Mouse (Mus musculus) embryonic facial prominence, embryonic 12.5 days (tissue): ENCODE measurements around the gene Vmn1r137. TPM values are rescaled to one million over a fixed set of nuclear protein-coding genes. Genes with fewer than 3 reads are reported as not detected.
"Not testable (repeated sequence)": the region's sequence is repeated elsewhere in the genome, so short reads cannot be mapped to it uniquely, and the experiment has no call there.

Source experiments
- ATAC-seq: fragments of 200-750 bp; cut with Nextera tagmentation; 2 replicates; pipeline ENCODE4 v1.8.0; 2017; ENCODE audit not compliant: insufficient number of reproducible peaks, insufficient read depth, low FRiP score, low TSS enrichment
- H3K27ac ChIP-seq: fragments of 300-500 bp; sonication (generic); 2 replicates; pipeline ENCODE4 v1.5.1; 2016; ENCODE audit warnings: mild to moderate bottlenecking
- H3K27me3 ChIP-seq: fragments of 300-500 bp; sonication (generic); 2 replicates; pipeline ENCODE4 v1.6.1; 2016; ENCODE audit warnings: mild to moderate bottlenecking, moderate library complexity
- H3K36me3 ChIP-seq: fragments of 300-500 bp; sonication (generic); 2 replicates; pipeline ENCODE4 v1.6.1; 2016; ENCODE audit warnings: mild to moderate bottlenecking
- H3K4me1 ChIP-seq: fragments of 300-500 bp; sonication (generic); 2 replicates; pipeline ENCODE4 v1.6.1; 2016
- H3K4me2 ChIP-seq: fragments of 300-500 bp; sonication (generic); replicated peaks from 2 replicates; pipeline ENCODE4 v1.6.1; 2016; ENCODE audit warnings: mild to moderate bottlenecking, moderate library complexity
- H3K4me3 ChIP-seq: fragments of 300-500 bp; sonication (generic); 2 replicates; pipeline ENCODE4 v1.5.1; 2016; ENCODE audit warnings: mild to moderate bottlenecking
- H3K9ac ChIP-seq: fragments of 300-500 bp; sonication (generic); 2 replicates; pipeline ENCODE4 v1.6.1; 2016; ENCODE audit warnings: mild to moderate bottlenecking, moderate library complexity
- H3K9me3 ChIP-seq: fragments of 300-500 bp; sonication (generic); 2 replicates; pipeline ENCODE4 v1.6.1; 2016; ENCODE audit warnings: mild to moderate bottlenecking, moderate library complexity
- WGBS: fragments of 180-500 bp; shearing (Covaris S2); methylation state at CpG from one replicate; pipeline ENCODE4 v1.1.7; 2016; 5-methylcytosine and 5-hydroxymethylcytosine counted together
- polyA plus RNA-seq: library from polyadenylated mRNA; unstranded; fragments of >200 nt; fragmentation: Nextera tagmentation; extraction: Ambion mirVana; gene quantifications from 2 replicates; pipeline ENCODE4 v1.2.1, GENCODE M21; 2016

Vmn1r137 gene
- not detected in 2 replicates for polyA plus RNA-seq

DNA sequence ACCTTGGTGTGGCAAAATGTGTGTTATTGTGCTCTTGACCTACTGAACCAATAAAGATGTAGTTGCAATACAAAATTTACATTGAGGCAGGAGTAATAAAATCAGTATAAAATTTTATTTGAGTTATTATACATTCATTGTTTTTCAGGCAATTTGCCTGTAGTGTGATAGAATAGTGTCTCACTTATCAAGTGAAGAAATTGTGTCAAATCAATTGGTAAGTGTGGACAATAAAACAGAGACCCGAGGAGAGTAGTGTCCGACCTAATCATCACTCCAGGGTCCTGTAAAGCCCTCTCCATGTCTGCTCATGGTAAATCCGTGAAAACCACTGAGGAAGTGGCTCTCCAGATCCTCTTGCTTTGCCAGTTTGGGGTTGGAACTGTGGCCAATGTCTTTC is at the start of gene Vmn1r137:
Gene Vmn1r137, plus strand, starts transcription at position 301 of the 400 bp plus-strand sequence.
- H3K9ac ChIP-seq, ATAC-seq, H3K4me3 ChIP-seq, H3K27ac ChIP-seq, H3K27me3 ChIP-seq, H3K4me2 ChIP-seq, H3K36me3 ChIP-seq, H3K4me1 ChIP-seq, H3K9me3 ChIP-seq: not testable (repeated sequence)
- no CpG with 5 or more reads among the region's 3 CpGs for WGBS

DNA sequence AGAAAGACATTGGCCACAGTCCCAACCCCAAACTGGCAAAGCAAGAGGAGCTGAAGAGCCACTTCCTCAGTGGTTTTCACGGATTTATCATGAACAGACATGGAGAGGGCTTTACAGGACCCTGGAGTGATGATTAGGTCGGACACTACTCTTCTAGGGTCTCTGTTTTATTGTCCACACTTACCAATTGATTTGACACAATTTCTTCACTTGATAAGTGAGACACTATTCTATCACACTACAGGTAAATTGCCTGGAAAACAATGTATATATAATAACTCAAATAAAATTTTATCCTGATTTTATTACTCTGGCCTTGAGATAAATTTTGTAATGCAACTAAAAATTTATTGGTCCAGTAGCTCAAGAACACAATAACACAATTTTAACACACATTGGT is 34.4 kb downstream of the Vmn1r137 start, which contains the start of gene Vmn1r138:
Gene Vmn1r138, minus strand, starts transcription at position 101 of the 400 bp plus-strand sequence.
- not testable (repeated sequence) for ATAC-seq
- WGBS, result no CpG with 5 or more reads among the region's 2 CpGs

More for the DNA sequence above, 34.4 kb downstream of the Vmn1r137 start, which contains the start of gene Vmn1r138:
- H3K4me1 ChIP-seq, H3K9me3 ChIP-seq, H3K27ac ChIP-seq, H3K4me3 ChIP-seq, H3K36me3 ChIP-seq, H3K4me2 ChIP-seq, H3K9ac ChIP-seq, H3K27me3 ChIP-seq: not testable (repeated sequence)

Other genes starting within 250 kb of the Vmn1r137 start
- not detected in 2 replicates for gene Gm4175, start 233.1 kb upstream of the Vmn1r137 start, polyA plus RNA-seq
- gene Gm4177, start 197.9 kb upstream of the Vmn1r137 start, polyA plus RNA-seq, result not detected in 2 replicates
- gene Vmn1r135, start 162.2 kb upstream of the Vmn1r137 start, polyA plus RNA-seq, result not detected in 2 replicates
- gene Gm5725, start 150.3 kb upstream of the Vmn1r137 start, polyA plus RNA-seq, result not detected in 2 replicates
- not detected in 2 replicates for gene Gm5891, start 73.3 kb upstream of the Vmn1r137 start, polyA plus RNA-seq
- not detected in 2 replicates for gene Vmn1r138, start 34.3 kb downstream of the Vmn1r137 start, polyA plus RNA-seq
- not detected in 2 replicates for gene Gm6176, start 61.7 kb downstream of the Vmn1r137 start, polyA plus RNA-seq
- not detected in 2 replicates for gene Vmn1r139, start 74.5 kb downstream of the Vmn1r137 start, polyA plus RNA-seq
- not detected in 2 replicates for gene Gm16451, start 123.7 kb downstream of the Vmn1r137 start, polyA plus RNA-seq
- gene Gm10666, start 140.2 kb downstream of the Vmn1r137 start, polyA plus RNA-seq, result not detected in 2 replicates
- gene Vmn1r142, start 169.4 kb downstream of the Vmn1r137 start, polyA plus RNA-seq, result not detected in 2 replicates
- not detected in 2 replicates for gene Vmn1r143, start 194.8 kb downstream of the Vmn1r137 start, polyA plus RNA-seq
- gene Gm8653, start 206.7 kb downstream of the Vmn1r137 start, polyA plus RNA-seq, result not detected in 2 replicates
- gene Gm8453, start 234.9 kb downstream of the Vmn1r137 start, polyA plus RNA-seq, result not detected in 2 replicates